Mouse (Mus musculus) CH12.LX (cell line): ENCODE results near the gene Tmem52. TPM values are rescaled to one million over a fixed set of nuclear protein-coding genes. Genes with fewer than 3 reads are reported as not detected.
"Not testable (repeated sequence)": the region's sequence is repeated elsewhere in the genome, so short reads cannot be mapped to it uniquely, and the experiment has no call there.

Experiments used
- DNase-seq: peaks from one replicate; pipeline ENCODE4 v3.0.0-alpha.2; 2013; ENCODE audit errors: extremely low read depth
- H3K27ac ChIP-seq: 2 replicates; pipeline ENCODE4 v1.5.1; 2012; ENCODE audit warnings: low read depth, mild to moderate bottlenecking, control low read depth, moderate library complexity; ENCODE audit not compliant: insufficient read depth
- H3K27me3 ChIP-seq: replicated peaks from 2 replicates; pipeline ENCODE3; 2012; ENCODE audit warnings: inconsistent platforms
- H3K36me3 ChIP-seq, 2 experiments: replicated peaks in 1 of 2; 2 replicates each; pipeline versions ENCODE3 to v1.6.1; 2012; ENCODE audit warnings: inconsistent platforms in 1 of 2, low read length in 1 of 2, mild to moderate bottlenecking in 1 of 2, mixed read lengths in 1 of 2, moderate library complexity in 1 of 2; ENCODE audit not compliant: control insufficient read depth in 1 of 2, insufficient read depth in 1 of 2
- H3K4me1 ChIP-seq, 2 experiments: 2 replicates each; pipeline ENCODE4 v1.6.1; 2012; ENCODE audit warnings: inconsistent platforms in 1 of 2, moderate library complexity in 1 of 2; ENCODE audit not compliant: insufficient read depth in 2 of 2, control insufficient read depth in 1 of 2
- H3K4me2 ChIP-seq: 2 replicates; pipeline ENCODE4 v1.6.1; 2012; ENCODE audit warnings: low read depth, mild to moderate bottlenecking, control low read depth; ENCODE audit not compliant: poor library complexity, insufficient read depth, severe bottlenecking
- H3K4me3 ChIP-seq, 3 experiments: fragments of 150-350 bp in 1 of 3; sonication (generic) in 1 of 3; replicated peaks in 1 of 3; 2 replicates each; pipeline versions ENCODE3 to v1.5.1; 2011 to 2012; ENCODE audit warnings: low read depth in 2 of 3, low read length in 2 of 3, mild to moderate bottlenecking in 2 of 3, moderate library complexity in 2 of 3, control low read depth in 1 of 3, improper control_type of control experiment in 1 of 3, inconsistent platforms in 1 of 3, mixed read lengths in 1 of 3; ENCODE audit not compliant: poor library complexity in 1 of 3
- H3K79me2 ChIP-seq: replicated peaks from 2 replicates; pipeline ENCODE4 v1.6.1; 2012; ENCODE audit warnings: mild to moderate bottlenecking, moderate library complexity; ENCODE audit not compliant: control insufficient read depth, poor library complexity, insufficient read depth, severe bottlenecking; ENCODE audit errors: extremely low read depth
- H3K9ac ChIP-seq: 2 replicates; pipeline ENCODE4 v1.6.1; 2012; ENCODE audit warnings: low read depth, mild to moderate bottlenecking, control low read depth, moderate library complexity; ENCODE audit not compliant: insufficient read depth
- H3K9me3 ChIP-seq: replicated peaks from 2 replicates; pipeline ENCODE3; 2012; ENCODE audit warnings: low read length, inconsistent platforms, mixed read lengths
- BHLHE40 ChIP-seq: IDR thresholded peaks from 2 replicates; pipeline ENCODE4 v1.6.1; 2011; ENCODE audit warnings: mild to moderate bottlenecking, low read depth, low read length, improper control_type of control experiment
- CHD1 ChIP-seq: IDR thresholded peaks from 2 replicates; pipeline ENCODE4 v1.6.1; 2012; ENCODE audit warnings: low read depth, low read length, improper control_type of control experiment, inconsistent platforms
- CHD2 ChIP-seq: IDR thresholded peaks from 2 replicates; pipeline ENCODE4 v1.6.1; 2011; ENCODE audit warnings: low read length, improper control_type of control experiment
- EP300 ChIP-seq: IDR thresholded peaks from 2 replicates; pipeline ENCODE4 v1.6.1; 2011; ENCODE audit warnings: low read length, improper control_type of control experiment
- ETS1 ChIP-seq: conservative IDR thresholded peaks from 2 replicates; pipeline ENCODE4 v1.6.1; 2012; ENCODE audit warnings: low read depth, mild to moderate bottlenecking, inconsistent platforms, low read length, improper control_type of control experiment, moderate library complexity
- GABPA ChIP-seq: IDR thresholded peaks from 2 replicates; pipeline ENCODE4 v1.6.1; 2012; ENCODE audit warnings: low read depth, low read length, improper control_type of control experiment, inconsistent platforms; ENCODE audit not compliant: insufficient replicate concordance
- HCFC1 ChIP-seq: IDR thresholded peaks from 2 replicates; pipeline ENCODE4 v1.6.1; 2012; ENCODE audit warnings: low read depth, mild to moderate bottlenecking, inconsistent platforms, low read length, improper control_type of control experiment
- JUND ChIP-seq: conservative IDR thresholded peaks from 2 replicates; pipeline ENCODE4 v1.6.1; 2011; ENCODE audit warnings: low read depth, low read length, improper control_type of control experiment
- MYC ChIP-seq: IDR thresholded peaks from 2 replicates; pipeline ENCODE4 v1.6.1; 2011; ENCODE audit warnings: low read depth, mild to moderate bottlenecking, improper control_type of control experiment, low read length
- NELFE ChIP-seq: IDR thresholded peaks from 2 replicates; pipeline ENCODE4 v1.6.1; 2011; ENCODE audit warnings: low read depth, low read length, improper control_type of control experiment
- NRF1 ChIP-seq: IDR thresholded peaks from 2 replicates; pipeline ENCODE4 v1.6.1; 2014; ENCODE audit warnings: low read depth, mild to moderate bottlenecking, inconsistent platforms, low read length, improper control_type of control experiment, moderate library complexity
- POLR2A ChIP-seq: IDR thresholded peaks from 2 replicates; pipeline ENCODE4 v1.6.1; 2011; ENCODE audit warnings: low read depth, mild to moderate bottlenecking, improper control_type of control experiment, low read length
- POLR2AphosphoS2 ChIP-seq: IDR thresholded peaks from 2 replicates; pipeline ENCODE4 v1.6.1; 2011; ENCODE audit warnings: low read depth, low read length, improper control_type of control experiment
- RAD21 ChIP-seq: IDR thresholded peaks from 2 replicates; pipeline ENCODE4 v1.6.1; 2011; ENCODE audit warnings: low read depth, mild to moderate bottlenecking, low read length, improper control_type of control experiment, moderate library complexity
- RCOR1 ChIP-seq: conservative IDR thresholded peaks from 2 replicates; pipeline ENCODE4 v1.6.1; 2012; ENCODE audit warnings: low read depth, mild to moderate bottlenecking, inconsistent platforms, low read length, improper control_type of control experiment
- SMC3 ChIP-seq: IDR thresholded peaks from 2 replicates; pipeline ENCODE4 v1.6.1; 2011; ENCODE audit warnings: low read depth, low read length, improper control_type of control experiment
- TCF12 ChIP-seq: IDR thresholded peaks from 2 replicates; pipeline ENCODE4 v1.6.1; 2014; ENCODE audit warnings: low read depth, mild to moderate bottlenecking, inconsistent platforms, low read length, improper control_type of control experiment
- UBTF ChIP-seq: IDR thresholded peaks from 2 replicates; pipeline ENCODE4 v1.6.1; 2012; ENCODE audit warnings: low read depth, mild to moderate bottlenecking, inconsistent platforms, low read length, improper control_type of control experiment, moderate library complexity
- ZMIZ1 ChIP-seq: IDR thresholded peaks from 2 replicates; pipeline ENCODE4 v1.6.1; 2012; ENCODE audit warnings: low read depth, mild to moderate bottlenecking, inconsistent platforms, low read length, improper control_type of control experiment
- ZNF384 ChIP-seq: IDR thresholded peaks from 2 replicates; pipeline ENCODE4 v1.6.1; 2012; ENCODE audit warnings: low read depth, low read length, improper control_type of control experiment, inconsistent platforms
- dilution Hi-C: fragments of 300-500 bp; cut with MboI; formaldehyde crosslinking; loops from 2 replicates; pipeline ENCODE4 v1.14.3; 2020; ENCODE audit warnings: low sequenced_read_pairs; ENCODE audit not compliant: extremely low pct_unique_long_range_greater_than_20kb, extremely low pct_ligation_motif_present
- in situ Hi-C: fragments of 300-500 bp; cut with MboI; formaldehyde crosslinking; loops from 3 replicates; pipeline ENCODE4 v1.14.3; 2019; ENCODE audit warnings: low sequenced_read_pairs, low pct_ligation_motif_present, low pct_unique_long_range_greater_than_20kb, mixed read lengths
- polyA plus RNA-seq: library from polyadenylated mRNA; unstranded; fragments of >175 nt; gene quantifications from 2 replicates; pipeline ENCODE4 v1.2.1, GENCODE M21; 2012; ENCODE audit warnings: low read depth; ENCODE audit not compliant: insufficient read length
- total RNA-seq, 2 experiments: library from RNA; depleted of rRNA; stranded (reverse); fragments of 300-350 nt in 1 of 2; fragments of >200 nt in 1 of 2; gene quantifications; 2 replicates each; pipeline ENCODE4 v1.2.3; 2012 to 2014

The Tmem52 gene
- total and polyA plus RNA-seq, 3 experiments = 0.34 to 0.59 TPM; not detected in 1

- no peak overlapping the region for H3K4me3 ChIP-seq
- DNase-seq = no peak
- H3K79me2 ChIP-seq = no peaks in the 10 kb centered on the region
- no peaks in the 10 kb centered on the region for H3K9me3 ChIP-seq
- H3K9ac ChIP-seq = no peak overlapping the region
- H3K27me3 ChIP-seq = peaks cover 23% of the 10 kb centered on the region
- dilution Hi-C loops (no loop called here), in situ Hi-C loops (no loop called here)
- no peak overlapping the region for H3K4me2 ChIP-seq
- TF ChIP-seq ZNF384 = no peak
- TF ChIP-seq JUND = no peak
- TF ChIP-seq EP300 = no peak
- no peak for TF ChIP-seq CHD2
- TF ChIP-seq RAD21 = no peak
- TF ChIP-seq POLR2AphosphoS2 = no peak
- TF ChIP-seq ETS1 = no peak
- TF ChIP-seq HCFC1 = no peak
- no peak for TF ChIP-seq SMC3
- no peak for TF ChIP-seq GABPA
- no peak for TF ChIP-seq POLR2A
- TF ChIP-seq ZMIZ1 = no peak
- TF ChIP-seq NELFE = no peak
- no peak for TF ChIP-seq MYC
- no peak for TF ChIP-seq TCF12
- TF ChIP-seq NRF1 = no peak
- no peak for TF ChIP-seq UBTF
- TF ChIP-seq CHD1 = no peak
- TF ChIP-seq RCOR1 = no peak
- no peak for TF ChIP-seq BHLHE40
- H3K27ac ChIP-seq = no peak overlapping the region
- no peaks in the 10 kb centered on the region for H3K36me3 ChIP-seq
- peaks cover 0 to 6% of the 10 kb centered on the region in 2 experiments; a peak in 2 of 4 replicates for H3K4me1 ChIP-seq
Observed at GRCm38 (mm10) chr4:155473319-155473718, 4.4 kb downstream of the Tmem52 start.

- H3K9ac ChIP-seq, H3K27ac ChIP-seq, in situ Hi-C loops, H3K9me3 ChIP-seq, H3K4me3 ChIP-seq, dilution Hi-C loops, H3K4me2 ChIP-seq, DNase-seq, H3K36me3 ChIP-seq, H3K79me2 ChIP-seq, H3K4me1 ChIP-seq: not testable (repeated sequence)
- H3K27me3 ChIP-seq = peaks cover 23% of the 10 kb centered on the region
Observed at GRCm38 (mm10) chr4:155473796-155474195, 4.9 kb downstream of the Tmem52 start.
